Mouse (Mus musculus) heart, adult 18-20 months (tissue): ENCODE results near the gene Rhbdd3. TPM values are rescaled to one million over a fixed set of nuclear protein-coding genes. Genes with fewer than 3 reads are reported as not detected.
"Not testable (repeated sequence)": the region's sequence is repeated elsewhere in the genome, so short reads cannot be mapped to it uniquely, and the experiment has no call there.

Experiments
- DNase-seq, 2 experiments: peaks; one replicate each; pipeline ENCODE4 v3.0.0; 2021 to 2022; ENCODE audit warnings: mixed read lengths in 1 of 2
- total RNA-seq, 2 experiments: library from RNA; stranded (reverse); gene quantifications; 2 replicates each; pipeline ENCODE4 v1.2.3; 2021

Rhbdd3 gene
- total RNA-seq, 2 experiments from 2014 or later: 25.6 to 28.2 TPM

GRCm38 (mm10) chr11:5064282-5065055 lies 34.3 kb upstream of the Rhbdd3 start:
- no peak for DNase-seq

- DNase-seq: peak; percentile 94 to 96
Measured at GRCm38 (mm10) chr11:5065056-5065821, 33.5 kb upstream of the Rhbdd3 start, which contains the start of gene Gas2l1. Gene Gas2l1 (minus strand): TSS chr11:5065327.

GRCm38 (mm10) chr11:5067063-5067462 lies 31.7 kb upstream of the Rhbdd3 start:
- DNase-seq: no peak

- no peak for DNase-seq
Measured at GRCm38 (mm10) chr11:5068126-5068971, 30.4 kb upstream of the Rhbdd3 start.

GRCm38 (mm10) chr11:5074882-5075281 lies 23.8 kb upstream of the Rhbdd3 start:
- DNase-seq: no peak

- DNase-seq: no peak
Measured at GRCm38 (mm10) chr11:5075760-5076159, 23.0 kb upstream of the Rhbdd3 start.

GRCm38 (mm10) chr11:5076843-5077242 lies 21.9 kb upstream of the Rhbdd3 start:
- not testable (repeated sequence) for DNase-seq

GRCm38 (mm10) chr11:5089147-5089546 lies 9.6 kb upstream of the Rhbdd3 start:
- DNase-seq: no peak

- DNase-seq: no peak
Measured at GRCm38 (mm10) chr11:5091706-5092105, 7.0 kb upstream of the Rhbdd3 start.

GRCm38 (mm10) chr11:5095877-5096276 lies 2.8 kb upstream of the Rhbdd3 start:
- DNase-seq: peak in 1 of 2 experiments; percentile 23

GRCm38 (mm10) chr11:5096480-5097020 lies 2.2 kb upstream of the Rhbdd3 start:
- no peak for DNase-seq

GRCm38 (mm10) chr11:5098035-5098735 lies 541 bp upstream of the Rhbdd3 start:
- DNase-seq: peak; percentile 57 to 73

- peak; percentile 90 to 92 for DNase-seq
Measured at GRCm38 (mm10) chr11:5099576-5100183, 954 bp downstream of the Rhbdd3 start.

- no peak for DNase-seq
Measured at GRCm38 (mm10) chr11:5100283-5100682, 1.6 kb downstream of the Rhbdd3 start.

- DNase-seq: no peak
Measured at GRCm38 (mm10) chr11:5100801-5101200, 2.1 kb downstream of the Rhbdd3 start.

GRCm38 (mm10) chr11:5101641-5102040 lies 2.9 kb downstream of the Rhbdd3 start:
- no peak for DNase-seq

- no peak for DNase-seq
Measured at GRCm38 (mm10) chr11:5102384-5102783, 3.7 kb downstream of the Rhbdd3 start.

GRCm38 (mm10) chr11:5103986-5104509 lies 5.3 kb downstream of the Rhbdd3 start:
- no peak for DNase-seq

GRCm38 (mm10) chr11:5109441-5109840 lies 10.7 kb downstream of the Rhbdd3 start:
- DNase-seq: no peak

GRCm38 (mm10) chr11:5113645-5114044 lies 14.9 kb downstream of the Rhbdd3 start:
- no peak for DNase-seq
